Mouse (Mus musculus) thymus, adult 2 months (tissue): Measurements from ENCODE around the gene Aspg.

Experiments used
- CTCF ChIP-seq: fragments of 200-500 bp; IDR thresholded peaks from 2 replicates; pipeline ENCODE4 v1.5.1; 2012; ENCODE audit warnings: mild to moderate bottlenecking, control low read depth, low read length, moderate library complexity, borderline replicate concordance; ENCODE audit not compliant: control insufficient read depth, poor library complexity, insufficient read depth; ENCODE audit errors: extremely low read depth
- POLR2A ChIP-seq: fragments of 200-500 bp; IDR thresholded peaks from 2 replicates; pipeline ENCODE4 v1.6.1; 2012; ENCODE audit warnings: mild to moderate bottlenecking, low read length, control low read depth, moderate library complexity; ENCODE audit not compliant: control insufficient read depth, poor library complexity, insufficient read depth; ENCODE audit errors: extremely low read depth

DNA sequence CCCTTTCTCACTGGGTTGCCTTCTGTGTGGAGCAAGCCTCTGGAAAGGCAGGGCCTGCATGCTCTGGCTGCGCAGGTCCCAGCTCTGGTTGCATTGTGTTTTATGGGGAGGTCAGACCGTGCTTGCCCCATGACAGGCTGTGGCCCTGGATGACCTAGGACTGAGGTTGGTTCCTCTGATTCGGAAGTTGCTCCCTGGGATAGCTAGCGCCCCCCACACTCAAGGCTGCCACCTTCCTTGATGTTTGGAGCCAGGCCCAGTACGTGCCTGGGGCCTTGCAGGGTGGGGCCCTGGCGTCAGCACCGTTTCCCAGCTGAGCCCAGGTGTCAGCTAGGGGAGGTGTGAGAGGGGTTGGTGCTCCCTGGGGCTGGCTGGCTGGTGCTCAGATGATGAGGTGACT, 43.5 kb downstream of the Aspg start:
- TF ChIP-seq POLR2A (no peak), CTCF (no peak)
